Mouse (Mus musculus) C2C12 (cell line): ENCODE data around the gene Tmcc3.

ENCODE experiments used
- CEBPB ChIP-seq: IDR thresholded peaks from one replicate; pipeline ENCODE4 v1.6.1; 2011; ENCODE audit warnings: low read depth, mild to moderate bottlenecking, control low read depth, moderate library complexity
- CTCF ChIP-seq: IDR thresholded peaks from one replicate; pipeline ENCODE4 v1.5.1; 2011; ENCODE audit not compliant: control insufficient read depth, insufficient read depth, insufficient read length
- MAX ChIP-seq: IDR thresholded peaks from one replicate; pipeline ENCODE4 v1.6.1; 2011; ENCODE audit warnings: mild to moderate bottlenecking, control low read depth
- MYOD1 ChIP-seq: IDR thresholded peaks from one replicate; pipeline ENCODE4 v1.6.1; 2011; ENCODE audit warnings: low read depth; ENCODE audit not compliant: control insufficient read depth, insufficient read length
- USF1 ChIP-seq: IDR thresholded peaks from one replicate; pipeline ENCODE4 v1.6.1; 2011; ENCODE audit warnings: low read depth, mild to moderate bottlenecking, control low read depth, moderate library complexity

- TF ChIP-seq CTCF (no peak), USF1 (no peak), MYOD1 (no peak), MAX (no peak), CEBPB (no peak)
Observed at GRCm38 (mm10) chr10:94477366-94478225, 165.8 kb downstream of the Tmcc3 start.
